Mouse (Mus musculus): ENCODE data around the gene Manf.

GRCm38 (mm10) chr9:106876666-106877065, 15.1 kb downstream of the Manf start:
- TF ChIP-seq E2F4 (IDR thresholded peaks at IDR 0.05; ENCODE audit: insufficient replicate concordance, low read depth, low read length) (no peak), POLR2A (IDR thresholded peaks at IDR 0.05; ENCODE audit: low read depth, low read length) (no peak), ETS1 (conservative IDR thresholded peaks at IDR 0.05; ENCODE audit: low read depth, low read length) (no peak), POLR2AphosphoS2 (IDR thresholded peaks at IDR 0.05; ENCODE audit: low read depth, low read length) (no peak), ZC3H11A (IDR thresholded peaks at IDR 0.05; ENCODE audit: low read depth, low read length) (no peak), CTCF (conservative IDR thresholded peaks at IDR 0.05 in 1 of 2, IDR thresholded peaks at IDR 0.05 in 1 of 2; ENCODE audit: low read depth in 2 of 2, low read length in 2 of 2) (no peak), EP300 (IDR thresholded peaks at IDR 0.05; ENCODE audit: low read length) (no peak), CHD1 (IDR thresholded peaks at IDR 0.05; ENCODE audit: low read depth, low read length) (no peak), GABPA (IDR thresholded peaks at IDR 0.05; ENCODE audit: insufficient replicate concordance, low read depth, low read length) (no peak), KAT2A (IDR thresholded peaks at IDR 0.05; ENCODE audit: insufficient replicate concordance, low read length) (no peak)

Data from CH12.LX (cell line).